Mouse (Mus musculus) stomach, embryonic 14.5 days (tissue): Measurements from ENCODE around the gene Ccdc144b. TPM values are rescaled to one million over a fixed set of nuclear protein-coding genes. Genes with fewer than 3 reads are reported as not detected.

Experiments used
- ATAC-seq: fragments of 200-750 bp; cut with Nextera tagmentation; 2 replicates; pipeline ENCODE4 v1.8.0; 2017; ENCODE audit warnings: low read depth, moderate TSS enrichment; ENCODE audit not compliant: insufficient number of reproducible peaks, insufficient read depth, low FRiP score
- H3K27ac ChIP-seq: fragments of 300-500 bp; sonication (generic); 2 replicates; pipeline ENCODE4 v1.5.1; 2014; ENCODE audit warnings: mild to moderate bottlenecking, low read length, moderate library complexity, mixed read lengths
- H3K27me3 ChIP-seq: fragments of 300-500 bp; sonication (generic); 2 replicates; pipeline ENCODE4 v1.6.1; 2014; ENCODE audit warnings: low read length, control low read depth, mixed read lengths; ENCODE audit not compliant: control insufficient read depth, insufficient read depth
- H3K36me3 ChIP-seq: fragments of 300-500 bp; sonication (generic); 2 replicates; pipeline ENCODE4 v1.6.1; 2014; ENCODE audit warnings: mild to moderate bottlenecking, control low read depth, low read length, moderate library complexity, mixed read lengths; ENCODE audit not compliant: control insufficient read depth, insufficient read depth
- H3K4me1 ChIP-seq: fragments of 300-500 bp; sonication (generic); 2 replicates; pipeline ENCODE4 v1.6.1; 2014; ENCODE audit warnings: low read length, control low read depth, mixed read lengths; ENCODE audit not compliant: control insufficient read depth, insufficient read depth
- H3K4me2 ChIP-seq: fragments of 300-500 bp; sonication (generic); replicated peaks from 2 replicates; pipeline ENCODE4 v1.6.1; 2014; ENCODE audit warnings: low read depth, low read length, control low read depth
- H3K4me3 ChIP-seq: fragments of 300-500 bp; sonication (generic); 2 replicates; pipeline ENCODE4 v1.5.1; 2014; ENCODE audit warnings: low read depth, low read length, control low read depth
- H3K9ac ChIP-seq: fragments of 300-500 bp; sonication (generic); replicated peaks from 2 replicates; pipeline ENCODE4 v1.6.1; 2014; ENCODE audit warnings: low read depth, mild to moderate bottlenecking, control low read depth, low read length, moderate library complexity, mixed read lengths
- H3K9me3 ChIP-seq: fragments of 300-500 bp; sonication (generic); 2 replicates; pipeline ENCODE4 v1.6.1; 2016; ENCODE audit warnings: low read depth, low read length, control low read depth; ENCODE audit not compliant: control insufficient read depth
- WGBS: fragments of 180-500 bp; shearing (Covaris S2); extraction: QIAGEN DNeasy Blood & Tissue Kit; methylation state at CpG from one replicate; pipeline ENCODE4 v1.1.7; 2014; 5-methylcytosine and 5-hydroxymethylcytosine counted together
- polyA plus RNA-seq: library from polyadenylated mRNA; unstranded; fragments of >200 nt; fragmentation: Nextera tagmentation; extraction: Ambion mirVana; gene quantifications from 2 replicates; pipeline ENCODE4 v1.2.1, GENCODE M21; 2014

Ccdc144b gene
- polyA plus RNA-seq, 1 experiment from 2014 or later, result not detected

DNA sequence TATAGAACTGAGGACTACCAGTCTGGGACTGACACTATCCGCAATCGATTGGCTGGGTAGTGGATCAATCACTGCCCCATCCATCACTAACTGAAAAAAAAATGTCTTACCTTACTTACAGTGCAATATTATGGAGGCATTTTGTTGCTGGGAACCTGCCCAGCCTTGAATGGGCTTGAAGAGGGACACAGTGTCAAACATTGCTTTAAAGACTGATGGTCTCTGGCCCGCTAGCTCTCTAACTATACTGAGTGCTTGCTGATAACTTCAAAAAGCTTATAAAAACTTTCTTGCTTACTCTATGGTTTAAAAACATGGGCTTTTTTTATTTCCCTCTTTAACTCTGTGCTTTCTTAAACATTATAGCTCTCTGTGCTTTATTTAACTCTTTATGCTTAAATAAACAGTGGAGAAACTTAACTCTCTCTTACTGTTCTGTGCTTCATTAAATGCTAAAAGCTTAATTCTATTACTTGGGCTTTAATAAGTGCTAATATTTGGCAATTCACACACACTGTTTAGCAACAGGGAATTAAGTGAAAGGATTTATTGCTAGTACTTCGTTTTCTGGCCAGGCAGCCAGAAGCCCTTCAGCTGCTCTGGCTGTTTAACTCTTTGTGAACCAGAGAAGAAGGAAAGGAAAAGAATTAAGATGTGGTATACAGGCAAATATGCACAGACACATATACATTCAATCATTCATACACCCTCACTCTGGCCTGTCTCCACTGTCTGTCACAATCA lies 44.8 kb downstream of the Ccdc144b start:
- H3K27me3 ChIP-seq, result no peaks in the 10 kb centered on the region
- 51% methylated on average over 4 of the region's 4 CpGs for WGBS
- no peaks in the 10 kb centered on the region for H3K9me3 ChIP-seq
- no peak for ATAC-seq
- H3K27ac ChIP-seq, result no peak overlapping the region; the same call in 1 of the 2 replicates
- no peak overlapping the region for H3K9ac ChIP-seq
- no peaks in the 10 kb centered on the region for H3K36me3 ChIP-seq
- no peak overlapping the region for H3K4me2 ChIP-seq
- no peak overlapping the region for H3K4me3 ChIP-seq
- H3K4me1 ChIP-seq, result no peaks in the 10 kb centered on the region

GRCm38 (mm10) chr3:36004028-36004895 lies 49.1 kb downstream of the Ccdc144b start:
- no peak overlapping the region for H3K9ac ChIP-seq
- no peaks in the 10 kb centered on the region for H3K9me3 ChIP-seq
- no peak for ATAC-seq
- H3K27me3 ChIP-seq, result no peaks in the 10 kb centered on the region
- no peak overlapping the region for H3K27ac ChIP-seq
- H3K4me1 ChIP-seq, result no peaks in the 10 kb centered on the region
- 42% methylated on average over 4 of the region's 4 CpGs for WGBS
- H3K4me3 ChIP-seq, result no peak overlapping the region
- no peaks in the 10 kb centered on the region for H3K36me3 ChIP-seq
- no peak overlapping the region for H3K4me2 ChIP-seq

- Histone ChIP-seq H3K27me3 (no peaks in the 10 kb centered on the region), H3K36me3 (no peaks in the 10 kb centered on the region), H3K9me3 (no peaks in the 10 kb centered on the region), H3K4me1 (no peaks in the 10 kb centered on the region), H3K27ac (peak within 1 kb of the TSS; percentile 69; the same call in 1 of the 2 replicates), H3K4me2 (peak within 1 kb of the TSS; percentile 67), H3K9ac (peak within 1 kb of the TSS; percentile 56), H3K4me3 (peak within 1 kb of the TSS; percentile 56)
- 3% methylated on average over 39 of the region's 39 CpGs for WGBS
- peak; percentile 98 for ATAC-seq
Observed at GRCm38 (mm10) chr3:36000275-36001239, 52.8 kb downstream of the Ccdc144b start, which contains the start of gene Mccc1. Gene Mccc1, minus strand, starts transcription at chr3:36000678.

- Histone ChIP-seq H3K9me3 (no peaks in the 10 kb centered on the region), H3K9ac (no peak overlapping the region), H3K27ac (no peak overlapping the region), H3K36me3 (peaks cover 4% of the 10 kb centered on the region; the same call in 1 of the 2 replicates), H3K27me3 (no peaks in the 10 kb centered on the region), H3K4me3 (no peak overlapping the region), H3K4me1 (no peaks in the 10 kb centered on the region), H3K4me2 (no peak overlapping the region)
- 57% methylated on average over 11 of the region's 11 CpGs for WGBS
- no peak for ATAC-seq
Observed at GRCm38 (mm10) chr3:35994552-35995531, 58.5 kb downstream of the Ccdc144b start.

- Histone ChIP-seq H3K27me3 (no peaks in the 10 kb centered on the region), H3K9ac (no peak overlapping the region), H3K4me2 (no peak overlapping the region), H3K9me3 (no peaks in the 10 kb centered on the region), H3K36me3 (peaks cover 12% of the 10 kb centered on the region; the same call in 1 of the 2 replicates), H3K4me3 (no peak overlapping the region), H3K4me1 (no peaks in the 10 kb centered on the region), H3K27ac (no peak overlapping the region)
- 89% methylated on average over 7 of the region's 7 CpGs for WGBS
- no peak for ATAC-seq
Observed at GRCm38 (mm10) chr3:35990715-35991114, 62.6 kb downstream of the Ccdc144b start.

- Histone ChIP-seq H3K4me1 (no peaks in the 10 kb centered on the region), H3K27ac (no peak overlapping the region), H3K4me3 (no peak overlapping the region), H3K4me2 (no peak overlapping the region), H3K36me3 (peaks cover 27% of the 10 kb centered on the region), H3K9ac (no peak overlapping the region), H3K9me3 (no peaks in the 10 kb centered on the region), H3K27me3 (no peaks in the 10 kb centered on the region)
- 91% methylated on average over 6 of the region's 6 CpGs for WGBS
- no peak for ATAC-seq
Observed at GRCm38 (mm10) chr3:35988031-35988430, 65.3 kb downstream of the Ccdc144b start.

- 94% methylated on average over 6 of the region's 6 CpGs for WGBS
- no peak for ATAC-seq
- no peaks in the 10 kb centered on the region for H3K4me1 ChIP-seq
- no peak overlapping the region for H3K9ac ChIP-seq
- H3K4me2 ChIP-seq, result no peak overlapping the region
- no peaks in the 10 kb centered on the region for H3K9me3 ChIP-seq
- H3K4me3 ChIP-seq, result no peak overlapping the region
- no peak overlapping the region for H3K27ac ChIP-seq
- peaks cover 30% of the 10 kb centered on the region for H3K36me3 ChIP-seq
- no peaks in the 10 kb centered on the region for H3K27me3 ChIP-seq
Observed at GRCm38 (mm10) chr3:35986266-35986665, 67.1 kb downstream of the Ccdc144b start.
